Mouse (Mus musculus): ENCODE data around the gene Itsn1.

GRCm38 (mm10) chr16:91729066-91729482 lies at the start of gene Itsn1:
- TF ChIP-seq FLI1 (IDR thresholded peaks at IDR 0.05; ENCODE audit: low read length) (no peak), GATA1 (IDR thresholded peaks at IDR 0.05; ENCODE audit: borderline replicate concordance, low read length) (no peak)

Measured in megakaryocyte, embryonic 14.5 days (primary cell).